In genomic region chr7:45707375-45707967, GRCm38 (mm10) we compare ENCODE assay signal across 9 mouse cellular contexts. TPM values are rescaled to one million over a fixed set of nuclear protein-coding genes. Genes with fewer than 3 reads are reported as not detected.
DNase-seq lines count a peak whose midpoint lies in the region; ATAC-seq and TF ChIP-seq lines count a peak whose summit lies in the region.
"Had no signal": no experiment of that assay in that cellular context is flagged by ENCODE, and none has a peak within 500 bp of the region (broad histone marks: within the 10 kb centered on the region; RNA-seq: fewer than 3 reads in every experiment).

No protein-coding gene starts in this region.

- DNase-seq in frontal cortex, adult 2 months (ENCODE audit: extremely low spot score in 1 of 2, low spot score in 1 of 2): peak; percentile 92 to 97
- DNase-seq in embryonic facial prominence, embryonic 14.5 days (ENCODE audit: low spot score): peak; percentile 94
- peak; percentile 91 for DNase-seq in liver, adult 2 months (ENCODE audit: extremely low read depth, low read depth, low spot score)
- DNase-seq in spleen, postnatal 36 days (ENCODE audit: low spot score in 2 of 2): peak; percentile 94

- H3K4me2 ChIP-seq in embryonic facial prominence, embryonic 14.5 days (ENCODE audit: low read depth, low read length): peak overlapping the region; percentile 93
- H3K4me2 ChIP-seq in heart, embryonic 11.5 days: peak overlapping the region; percentile 97
- H3K4me2 ChIP-seq in kidney, embryonic 16.5 days (replicated peaks; ENCODE audit: low read depth, low read length): peak overlapping the region; percentile 94

- peak overlapping the region; percentile 82; the same call in 1 of the 2 replicates for H3K9ac ChIP-seq in embryonic facial prominence, embryonic 14.5 days (ENCODE audit: low read depth, low read length)
- peak overlapping the region; percentile 47; the same call in 1 of the 2 replicates for H3K9ac ChIP-seq in heart, embryonic 11.5 days (ENCODE audit: low read depth, low read length)
- H3K9ac ChIP-seq in kidney, embryonic 16.5 days (replicated peaks; ENCODE audit: low read length): peak overlapping the region; percentile 89
- H3K9ac ChIP-seq in liver, adult 2 months (ENCODE audit: low read depth, low read length): peak overlapping the region; percentile 73

- H3K36me3 ChIP-seq in embryonic facial prominence, embryonic 14.5 days (ENCODE audit: control insufficient read depth, insufficient read depth, low read length): peaks cover 30% of the 10 kb centered on the region
- peaks cover 13% of the 10 kb centered on the region for H3K36me3 ChIP-seq in heart, embryonic 11.5 days (ENCODE audit: control insufficient read depth, insufficient read depth, low read length)
- peaks cover 24% of the 10 kb centered on the region for H3K36me3 ChIP-seq in kidney, embryonic 16.5 days (ENCODE audit: insufficient read depth, low read length)
- H3K36me3 ChIP-seq in liver, adult 2 months (ENCODE audit: control insufficient read depth, insufficient read depth, low read length): peaks cover 11% of the 10 kb centered on the region

- peak overlapping the region; percentile 84 for H3K27ac ChIP-seq in embryonic facial prominence, embryonic 14.5 days (replicated peaks; ENCODE audit: low read depth, low read length)
- peak overlapping the region; percentile 77 for H3K27ac ChIP-seq in heart, embryonic 11.5 days (ENCODE audit: low read depth, low read length)
- H3K27ac ChIP-seq in kidney, embryonic 16.5 days (ENCODE audit: low read length): peak overlapping the region; percentile 94
- peak overlapping the region; percentile 99 for H3K27ac ChIP-seq in liver, adult 2 months (replicated peaks; ENCODE audit: insufficient read depth, low read depth, low read length)

- TF ChIP-seq POLR2A in liver, adult 2 months (IDR thresholded peaks at IDR 0.05; ENCODE audit: extremely low read depth, insufficient read depth, low read length): peak; percentile 64

- peaks cover 32% of the 10 kb centered on the region for H3K4me1 ChIP-seq in embryonic facial prominence, embryonic 14.5 days (ENCODE audit: control insufficient read depth, insufficient read depth, low read length)
- H3K4me1 ChIP-seq in heart, embryonic 11.5 days (ENCODE audit: control insufficient read depth, insufficient read depth, low read length): peaks cover 33% of the 10 kb centered on the region
- H3K4me1 ChIP-seq in kidney, embryonic 16.5 days (ENCODE audit: insufficient read depth, low read length): peaks cover 44% of the 10 kb centered on the region
- H3K4me1 ChIP-seq in liver, adult 2 months (ENCODE audit: control insufficient read depth, insufficient read depth, low read length): peaks cover 27% of the 10 kb centered on the region

- no peak for ATAC-seq in frontal cortex, adult (ENCODE audit: low TSS enrichment)
- peak; percentile 12 for ATAC-seq in embryonic facial prominence, embryonic 14.5 days (ENCODE audit: low read depth)
- no peak for ATAC-seq in heart, embryonic 11.5 days (replicated peaks; ENCODE audit: insufficient number of reproducible peaks, low FRiP score, low TSS enrichment)
- peak; percentile 2; the same call in 1 of the 2 replicates for ATAC-seq in kidney, embryonic 16.5 days (ENCODE audit: low FRiP score, low TSS enrichment)
- peak; percentile 47 for ATAC-seq in monocyte, adult 5-6 weeks (replicated peaks; ENCODE audit: insufficient number of reproducible peaks, low FRiP score, low TSS enrichment, poor library complexity, severe bottlenecking)
- ATAC-seq: Patski had no signal

- H3K27me3 ChIP-seq in embryonic facial prominence, embryonic 14.5 days (replicated peaks; ENCODE audit: control insufficient read depth, insufficient read depth, low read length): no peaks in the 10 kb centered on the region
- H3K27me3 ChIP-seq in heart, embryonic 11.5 days (ENCODE audit: control insufficient read depth, insufficient read depth, low read length): no peaks in the 10 kb centered on the region
- H3K27me3 ChIP-seq in kidney, embryonic 16.5 days (ENCODE audit: insufficient read depth, low read length): no peaks in the 10 kb centered on the region
- no peaks in the 10 kb centered on the region for H3K27me3 ChIP-seq in liver, adult 2 months (ENCODE audit: control insufficient read depth, insufficient read depth, low read length)
- H3K27me3 ChIP-seq: Patski had no signal

- H3K79me2 ChIP-seq in liver, adult 2 months (ENCODE audit: control insufficient read depth, insufficient read depth, low read length): no peaks in the 10 kb centered on the region; the same call in 1 of the 2 replicates

- H3K4me3 ChIP-seq in embryonic facial prominence, embryonic 14.5 days (ENCODE audit: low read depth, low read length): peak overlapping the region; percentile 65
- peak overlapping the region; percentile 71 for H3K4me3 ChIP-seq in heart, embryonic 11.5 days (ENCODE audit: low read depth, low read length)
- peak overlapping the region; percentile 71 for H3K4me3 ChIP-seq in kidney, embryonic 16.5 days (ENCODE audit: low read length)
- peak overlapping the region; percentile 81 for H3K4me3 ChIP-seq in liver, adult 2 months (ENCODE audit: insufficient read depth, low read depth, low read length)

- no peaks in the 10 kb centered on the region for H3K9me3 ChIP-seq in embryonic facial prominence, embryonic 14.5 days (ENCODE audit: control insufficient read depth, low read length)
- no peaks in the 10 kb centered on the region for H3K9me3 ChIP-seq in heart, embryonic 11.5 days (replicated peaks; ENCODE audit: control insufficient read depth, low read length)
- H3K9me3 ChIP-seq in kidney, embryonic 16.5 days (ENCODE audit: low read length): no peaks in the 10 kb centered on the region

- no peak for TF ChIP-seq CTCF in liver, adult 2 months (IDR thresholded peaks at IDR 0.05; ENCODE audit: low read depth, low read length)

- WGBS in embryonic facial prominence, embryonic 14.5 days: under 1% methylated on average over 27 of the region's 27 CpGs
- 0% methylated on average over 27 of the region's 27 CpGs for WGBS in heart, embryonic 11.5 days (ENCODE audit: insufficient replicate concordance)
- under 1% methylated on average over 27 of the region's 27 CpGs for WGBS in kidney, embryonic 16.5 days
- under 1% methylated on average over 27 of the region's 27 CpGs for whole genome bisulfite sequencing in liver, adult 2 months

RNA-seq across cellular contexts. Expression of gene Dbp, which starts 2.6 kb away (rescaled TPM):
- polyA plus RNA-seq in frontal cortex, adult 2 months (2012; rRNA removed): 208 and 221 TPM in 2 replicates
- 3.4 and 4.7 TPM in 2 replicates for polyA plus RNA-seq in embryonic facial prominence, embryonic 14.5 days (2014; fragmentation: Nextera tagmentation; extraction: Ambion mirVana)
- polyA plus RNA-seq in heart, embryonic 11.5 days (2014; fragmentation: Nextera tagmentation; extraction: Ambion mirVana): 3.3 and 3.5 TPM in 2 replicates
- polyA plus RNA-seq in kidney, embryonic 16.5 days (2015; fragmentation: Nextera tagmentation; extraction: Ambion mirVana): 4.1 and 4.3 TPM in 2 replicates
- 93.0 and 110 TPM in 2 replicates for total RNA-seq in liver, adult 2 months (2014; rRNA removed)
- 8.6 and 17.0 TPM in 2 replicates for polyA plus RNA-seq in liver, adult 2 months (2012; rRNA removed)
- total RNA-seq in monocyte, adult 5-6 weeks (2017): 4.3 to 13.1 TPM (median 4.5 TPM) in 3 replicates

RNA-seq across cellular contexts. Expression of gene Rpl18, which starts 7.8 kb away (rescaled TPM):
- 280 and 304 TPM in 2 replicates for polyA plus RNA-seq in frontal cortex, adult 2 months (2012; rRNA removed)
- 1,174 and 1,204 TPM in 2 replicates for polyA plus RNA-seq in embryonic facial prominence, embryonic 14.5 days (2014; fragmentation: Nextera tagmentation; extraction: Ambion mirVana)
- 764 and 836 TPM in 2 replicates for polyA plus RNA-seq in heart, embryonic 11.5 days (2014; fragmentation: Nextera tagmentation; extraction: Ambion mirVana)
- 1,042 and 1,047 TPM in 2 replicates for polyA plus RNA-seq in kidney, embryonic 16.5 days (2015; fragmentation: Nextera tagmentation; extraction: Ambion mirVana)
- 436 and 542 TPM in 2 replicates for total RNA-seq in liver, adult 2 months (2014; rRNA removed)
- 366 and 534 TPM in 2 replicates for polyA plus RNA-seq in liver, adult 2 months (2012; rRNA removed)
- 966 to 1,078 TPM (median 1,028 TPM) in 3 replicates for total RNA-seq in monocyte, adult 5-6 weeks (2017)

RNA-seq across cellular contexts. Expression of gene Car11, which starts 7.8 kb away (rescaled TPM):
- 283 and 318 TPM in 2 replicates for polyA plus RNA-seq in frontal cortex, adult 2 months (2012; rRNA removed)
- 7.9 and 8.9 TPM in 2 replicates for polyA plus RNA-seq in embryonic facial prominence, embryonic 14.5 days (2014; fragmentation: Nextera tagmentation; extraction: Ambion mirVana)
- 3.3 and 5.5 TPM in 2 replicates for polyA plus RNA-seq in heart, embryonic 11.5 days (2014; fragmentation: Nextera tagmentation; extraction: Ambion mirVana)
- polyA plus RNA-seq in kidney, embryonic 16.5 days (2015; fragmentation: Nextera tagmentation; extraction: Ambion mirVana): 10.7 and 11.6 TPM in 2 replicates
- 0.09 and 0.13 TPM in 2 replicates for total RNA-seq in liver, adult 2 months (2014; rRNA removed)
- polyA plus RNA-seq in liver, adult 2 months (2012; rRNA removed): 0.59 and 1.6 TPM in 2 replicates
- total RNA-seq in monocyte, adult 5-6 weeks (2017): not detected in 3 replicates

RNA-seq across cellular contexts. Expression of gene Sphk2, which starts 10.3 kb away (rescaled TPM):
- polyA plus RNA-seq in frontal cortex, adult 2 months (2012; rRNA removed): 22.4 and 23.3 TPM in 2 replicates
- polyA plus RNA-seq in embryonic facial prominence, embryonic 14.5 days (2014; fragmentation: Nextera tagmentation; extraction: Ambion mirVana): 24.0 and 25.6 TPM in 2 replicates
- polyA plus RNA-seq in heart, embryonic 11.5 days (2014; fragmentation: Nextera tagmentation; extraction: Ambion mirVana): 13.2 and 17.3 TPM in 2 replicates
- polyA plus RNA-seq in kidney, embryonic 16.5 days (2015; fragmentation: Nextera tagmentation; extraction: Ambion mirVana): 36.2 and 36.7 TPM in 2 replicates
- total RNA-seq in liver, adult 2 months (2014; rRNA removed): 13.4 and 15.2 TPM in 2 replicates
- 62.9 and 80.1 TPM in 2 replicates for polyA plus RNA-seq in liver, adult 2 months (2012; rRNA removed)
- total RNA-seq in monocyte, adult 5-6 weeks (2017): 11.0 to 15.9 TPM (median 11.5 TPM) in 3 replicates

RNA-seq across cellular contexts. Expression of gene Sec1, which starts 13.3 kb away (rescaled TPM):
- polyA plus RNA-seq in frontal cortex, adult 2 months (2012; rRNA removed): 1.4 TPM in 2 replicates
- polyA plus RNA-seq in embryonic facial prominence, embryonic 14.5 days (2014; fragmentation: Nextera tagmentation; extraction: Ambion mirVana): 2.1 and 2.5 TPM in 2 replicates
- 0.24 and 0.99 TPM in 2 replicates for polyA plus RNA-seq in heart, embryonic 11.5 days (2014; fragmentation: Nextera tagmentation; extraction: Ambion mirVana)
- 0.22 and 0.24 TPM in 2 replicates for polyA plus RNA-seq in kidney, embryonic 16.5 days (2015; fragmentation: Nextera tagmentation; extraction: Ambion mirVana)
- total RNA-seq in liver, adult 2 months (2014; rRNA removed): not detected in 2 replicates
- polyA plus RNA-seq in liver, adult 2 months (2012; rRNA removed): not detected in 2 replicates
- not detected in 3 replicates for total RNA-seq in monocyte, adult 5-6 weeks (2017)

Comparison
In these comparisons a context has a peak if more than half of its experiments do, and no peak if none do; other contexts are left out.
1. ATAC-seq: peak in embryonic facial prominence, embryonic 14.5 days (single experiment), kidney, embryonic 16.5 days (single experiment) and monocyte, adult 5-6 weeks (single experiment); none in frontal cortex, adult (single experiment) and heart, embryonic 11.5 days (single experiment).
2. RNA of gene Dbp, which starts 2.6 kb away (polyA plus RNA-seq): 208 to 221 TPM in frontal cortex, adult 2 months; 8.6 to 17.0 TPM in liver, adult 2 months, 4.1 to 4.3 TPM in kidney, embryonic 16.5 days, 3.4 to 4.7 TPM in embryonic facial prominence, embryonic 14.5 days and 3.3 to 3.5 TPM in heart, embryonic 11.5 days; every median in the first group is over 10 times any median in the second.
3. RNA of gene Car11, which starts 7.8 kb away (polyA plus RNA-seq): 283 to 318 TPM in frontal cortex, adult 2 months; 10.7 to 11.6 TPM in kidney, embryonic 16.5 days, 7.9 to 8.9 TPM in embryonic facial prominence, embryonic 14.5 days, 3.3 to 5.5 TPM in heart, embryonic 11.5 days and 0.59 to 1.6 TPM in liver, adult 2 months; every median in the first group is over 10 times any median in the second.
4. Peak in every context shown above with its lines, with median percentiles within 50 percentile points of each other: DNase-seq, H3K27ac ChIP-seq, H3K4me2 ChIP-seq, H3K4me3 ChIP-seq and H3K9ac ChIP-seq.